Mouse (Mus musculus) CH12.LX (cell line): ENCODE data around the gene Acat1. TPM values are rescaled to one million over a fixed set of nuclear protein-coding genes. Genes with fewer than 3 reads are reported as not detected.

Experiments
- DNase-seq: peaks from one replicate; pipeline ENCODE4 v3.0.0-alpha.2; 2013; ENCODE audit errors: extremely low read depth
- H3K27ac ChIP-seq: 2 replicates; pipeline ENCODE4 v1.5.1; 2012; ENCODE audit warnings: low read depth, mild to moderate bottlenecking, control low read depth, moderate library complexity; ENCODE audit not compliant: insufficient read depth
- H3K27me3 ChIP-seq: replicated peaks from 2 replicates; pipeline ENCODE3; 2012; ENCODE audit warnings: inconsistent platforms
- H3K36me3 ChIP-seq, 2 experiments: replicated peaks in 1 of 2; 2 replicates each; pipeline versions ENCODE3 to v1.6.1; 2012; ENCODE audit warnings: inconsistent platforms in 1 of 2, low read length in 1 of 2, mild to moderate bottlenecking in 1 of 2, mixed read lengths in 1 of 2, moderate library complexity in 1 of 2; ENCODE audit not compliant: control insufficient read depth in 1 of 2, insufficient read depth in 1 of 2
- H3K4me1 ChIP-seq, 2 experiments: 2 replicates each; pipeline ENCODE4 v1.6.1; 2012; ENCODE audit warnings: inconsistent platforms in 1 of 2, moderate library complexity in 1 of 2; ENCODE audit not compliant: insufficient read depth in 2 of 2, control insufficient read depth in 1 of 2
- H3K4me2 ChIP-seq: 2 replicates; pipeline ENCODE4 v1.6.1; 2012; ENCODE audit warnings: low read depth, mild to moderate bottlenecking, control low read depth; ENCODE audit not compliant: poor library complexity, insufficient read depth, severe bottlenecking
- H3K4me3 ChIP-seq, 3 experiments: fragments of 150-350 bp in 1 of 3; sonication (generic) in 1 of 3; replicated peaks in 1 of 3; 2 replicates each; pipeline versions ENCODE3 to v1.5.1; 2011 to 2012; ENCODE audit warnings: low read depth in 2 of 3, low read length in 2 of 3, mild to moderate bottlenecking in 2 of 3, moderate library complexity in 2 of 3, control low read depth in 1 of 3, improper control_type of control experiment in 1 of 3, inconsistent platforms in 1 of 3, mixed read lengths in 1 of 3; ENCODE audit not compliant: poor library complexity in 1 of 3
- H3K79me2 ChIP-seq: replicated peaks from 2 replicates; pipeline ENCODE4 v1.6.1; 2012; ENCODE audit warnings: mild to moderate bottlenecking, moderate library complexity; ENCODE audit not compliant: control insufficient read depth, poor library complexity, insufficient read depth, severe bottlenecking; ENCODE audit errors: extremely low read depth
- H3K9ac ChIP-seq: 2 replicates; pipeline ENCODE4 v1.6.1; 2012; ENCODE audit warnings: low read depth, mild to moderate bottlenecking, control low read depth, moderate library complexity; ENCODE audit not compliant: insufficient read depth
- H3K9me3 ChIP-seq: replicated peaks from 2 replicates; pipeline ENCODE3; 2012; ENCODE audit warnings: low read length, inconsistent platforms, mixed read lengths
- BHLHE40 ChIP-seq: IDR thresholded peaks from 2 replicates; pipeline ENCODE4 v1.6.1; 2011; ENCODE audit warnings: mild to moderate bottlenecking, low read depth, low read length, improper control_type of control experiment
- CHD1 ChIP-seq: IDR thresholded peaks from 2 replicates; pipeline ENCODE4 v1.6.1; 2012; ENCODE audit warnings: low read depth, low read length, improper control_type of control experiment, inconsistent platforms
- CHD2 ChIP-seq: IDR thresholded peaks from 2 replicates; pipeline ENCODE4 v1.6.1; 2011; ENCODE audit warnings: low read length, improper control_type of control experiment
- CTCF ChIP-seq, 2 experiments: IDR thresholded peaks in 1 of 2; conservative IDR thresholded peaks in 1 of 2; 2 replicates each; pipeline ENCODE4 v1.5.1; 2011 to 2012; ENCODE audit warnings: low read depth in 2 of 2, low read length in 2 of 2, improper control_type of control experiment in 1 of 2, inconsistent platforms in 1 of 2, mild to moderate bottlenecking in 1 of 2, moderate library complexity in 1 of 2
- E2F4 ChIP-seq: IDR thresholded peaks from 2 replicates; pipeline ENCODE4 v1.6.1; 2011; ENCODE audit warnings: low read depth, low read length, improper control_type of control experiment; ENCODE audit not compliant: insufficient replicate concordance
- ELF1 ChIP-seq: IDR thresholded peaks from 2 replicates; pipeline ENCODE4 v1.6.1; 2014; ENCODE audit warnings: low read depth, mild to moderate bottlenecking, inconsistent platforms, low read length, improper control_type of control experiment
- EP300 ChIP-seq: IDR thresholded peaks from 2 replicates; pipeline ENCODE4 v1.6.1; 2011; ENCODE audit warnings: low read length, improper control_type of control experiment
- ETS1 ChIP-seq: conservative IDR thresholded peaks from 2 replicates; pipeline ENCODE4 v1.6.1; 2012; ENCODE audit warnings: low read depth, mild to moderate bottlenecking, inconsistent platforms, low read length, improper control_type of control experiment, moderate library complexity
- GABPA ChIP-seq: IDR thresholded peaks from 2 replicates; pipeline ENCODE4 v1.6.1; 2012; ENCODE audit warnings: low read depth, low read length, improper control_type of control experiment, inconsistent platforms; ENCODE audit not compliant: insufficient replicate concordance
- HCFC1 ChIP-seq: IDR thresholded peaks from 2 replicates; pipeline ENCODE4 v1.6.1; 2012; ENCODE audit warnings: low read depth, mild to moderate bottlenecking, inconsistent platforms, low read length, improper control_type of control experiment
- IRF4 ChIP-seq: IDR thresholded peaks from 2 replicates; pipeline ENCODE4 v1.6.1; 2014; ENCODE audit warnings: low read depth, mild to moderate bottlenecking, inconsistent platforms, low read length, improper control_type of control experiment
- JUN ChIP-seq: IDR thresholded peaks from 2 replicates; pipeline ENCODE4 v1.6.1; 2011; ENCODE audit warnings: low read depth, mild to moderate bottlenecking, low read length, improper control_type of control experiment, moderate library complexity; ENCODE audit not compliant: insufficient read depth
- JUND ChIP-seq: conservative IDR thresholded peaks from 2 replicates; pipeline ENCODE4 v1.6.1; 2011; ENCODE audit warnings: low read depth, low read length, improper control_type of control experiment
- KAT2A ChIP-seq: IDR thresholded peaks from 2 replicates; pipeline ENCODE4 v1.6.1; 2012; ENCODE audit warnings: low read length, improper control_type of control experiment, inconsistent platforms; ENCODE audit not compliant: insufficient replicate concordance
- MAFK ChIP-seq: IDR thresholded peaks from 2 replicates; pipeline ENCODE4 v1.6.1; 2011; ENCODE audit warnings: low read length, improper control_type of control experiment; ENCODE audit not compliant: insufficient replicate concordance
- MAX ChIP-seq: IDR thresholded peaks from 2 replicates; pipeline ENCODE4 v1.6.1; 2011; ENCODE audit warnings: low read length, improper control_type of control experiment
- MAZ ChIP-seq: IDR thresholded peaks from 2 replicates; pipeline ENCODE4 v1.6.1; 2012; ENCODE audit warnings: low read depth, mild to moderate bottlenecking, inconsistent platforms, low read length, improper control_type of control experiment, moderate library complexity
- MEF2A ChIP-seq: IDR thresholded peaks from 2 replicates; pipeline ENCODE4 v1.6.1; 2014; ENCODE audit warnings: low read depth, mild to moderate bottlenecking, inconsistent platforms, low read length, improper control_type of control experiment, borderline replicate concordance
- MXI1 ChIP-seq: IDR thresholded peaks from 2 replicates; pipeline ENCODE4 v1.6.1; 2011; ENCODE audit warnings: mild to moderate bottlenecking, low read depth, low read length, improper control_type of control experiment
- MYC ChIP-seq: IDR thresholded peaks from 2 replicates; pipeline ENCODE4 v1.6.1; 2011; ENCODE audit warnings: low read depth, mild to moderate bottlenecking, improper control_type of control experiment, low read length
- NELFE ChIP-seq: IDR thresholded peaks from 2 replicates; pipeline ENCODE4 v1.6.1; 2011; ENCODE audit warnings: low read depth, low read length, improper control_type of control experiment
- NRF1 ChIP-seq: IDR thresholded peaks from 2 replicates; pipeline ENCODE4 v1.6.1; 2014; ENCODE audit warnings: low read depth, mild to moderate bottlenecking, inconsistent platforms, low read length, improper control_type of control experiment, moderate library complexity
- PAX5 ChIP-seq: IDR thresholded peaks from 2 replicates; pipeline ENCODE4 v1.6.1; 2012; ENCODE audit warnings: low read length, inconsistent platforms, mixed read lengths
- POLR2A ChIP-seq: IDR thresholded peaks from 2 replicates; pipeline ENCODE4 v1.6.1; 2011; ENCODE audit warnings: low read depth, mild to moderate bottlenecking, improper control_type of control experiment, low read length
- POLR2AphosphoS2 ChIP-seq: IDR thresholded peaks from 2 replicates; pipeline ENCODE4 v1.6.1; 2011; ENCODE audit warnings: low read depth, low read length, improper control_type of control experiment
- RAD21 ChIP-seq: IDR thresholded peaks from 2 replicates; pipeline ENCODE4 v1.6.1; 2011; ENCODE audit warnings: low read depth, mild to moderate bottlenecking, low read length, improper control_type of control experiment, moderate library complexity
- RCOR1 ChIP-seq: conservative IDR thresholded peaks from 2 replicates; pipeline ENCODE4 v1.6.1; 2012; ENCODE audit warnings: low read depth, mild to moderate bottlenecking, inconsistent platforms, low read length, improper control_type of control experiment
- SIN3A ChIP-seq: IDR thresholded peaks from 2 replicates; pipeline ENCODE4 v1.6.1; 2012; ENCODE audit warnings: low read length, improper control_type of control experiment, inconsistent platforms
- SMC3 ChIP-seq: IDR thresholded peaks from 2 replicates; pipeline ENCODE4 v1.6.1; 2011; ENCODE audit warnings: low read depth, low read length, improper control_type of control experiment
- TBP ChIP-seq: conservative IDR thresholded peaks from 2 replicates; pipeline ENCODE4 v1.6.1; 2011; ENCODE audit warnings: low read depth, low read length, improper control_type of control experiment
- TCF12 ChIP-seq: IDR thresholded peaks from 2 replicates; pipeline ENCODE4 v1.6.1; 2014; ENCODE audit warnings: low read depth, mild to moderate bottlenecking, inconsistent platforms, low read length, improper control_type of control experiment
- UBTF ChIP-seq: IDR thresholded peaks from 2 replicates; pipeline ENCODE4 v1.6.1; 2012; ENCODE audit warnings: low read depth, mild to moderate bottlenecking, inconsistent platforms, low read length, improper control_type of control experiment, moderate library complexity
- USF1 ChIP-seq: IDR thresholded peaks from 2 replicates; pipeline ENCODE4 v1.6.1; 2014; ENCODE audit warnings: low read depth, mild to moderate bottlenecking, inconsistent platforms, low read length, improper control_type of control experiment
- USF2 ChIP-seq: conservative IDR thresholded peaks from 2 replicates; pipeline ENCODE4 v1.6.1; 2011; ENCODE audit warnings: low read depth, low read length, improper control_type of control experiment
- ZC3H11A ChIP-seq: IDR thresholded peaks from 2 replicates; pipeline ENCODE4 v1.6.1; 2012; ENCODE audit warnings: low read depth, mild to moderate bottlenecking, inconsistent platforms, low read length, improper control_type of control experiment
- ZKSCAN1 ChIP-seq: IDR thresholded peaks from 2 replicates; pipeline ENCODE4 v1.6.1; 2012; ENCODE audit warnings: low read depth, inconsistent platforms, low read length, improper control_type of control experiment, borderline replicate concordance
- ZMIZ1 ChIP-seq: IDR thresholded peaks from 2 replicates; pipeline ENCODE4 v1.6.1; 2012; ENCODE audit warnings: low read depth, mild to moderate bottlenecking, inconsistent platforms, low read length, improper control_type of control experiment
- ZNF384 ChIP-seq: IDR thresholded peaks from 2 replicates; pipeline ENCODE4 v1.6.1; 2012; ENCODE audit warnings: low read depth, low read length, improper control_type of control experiment, inconsistent platforms
- dilution Hi-C: fragments of 300-500 bp; cut with MboI; formaldehyde crosslinking; loops from 2 replicates; pipeline ENCODE4 v1.14.3; 2020; ENCODE audit warnings: low sequenced_read_pairs; ENCODE audit not compliant: extremely low pct_unique_long_range_greater_than_20kb, extremely low pct_ligation_motif_present
- in situ Hi-C: fragments of 300-500 bp; cut with MboI; formaldehyde crosslinking; loops from 3 replicates; pipeline ENCODE4 v1.14.3; 2019; ENCODE audit warnings: low sequenced_read_pairs, low pct_ligation_motif_present, low pct_unique_long_range_greater_than_20kb, mixed read lengths
- polyA plus RNA-seq: library from polyadenylated mRNA; unstranded; fragments of >175 nt; gene quantifications from 2 replicates; pipeline ENCODE4 v1.2.1, GENCODE M21; 2012; ENCODE audit warnings: low read depth; ENCODE audit not compliant: insufficient read length
- total RNA-seq, 2 experiments: library from RNA; depleted of rRNA; stranded (reverse); fragments of 300-350 nt in 1 of 2; fragments of >200 nt in 1 of 2; gene quantifications; 2 replicates each; pipeline ENCODE4 v1.2.3; 2012 to 2014

Acat1 gene
- 48.0 and 49.2 TPM in 2 replicates for total RNA-seq (2012; rRNA removed)
- total RNA-seq (2014; rRNA removed) = 62.7 and 66.9 TPM in 2 replicates
- 36.5 and 45.4 TPM in 2 replicates for polyA plus RNA-seq

DNA sequence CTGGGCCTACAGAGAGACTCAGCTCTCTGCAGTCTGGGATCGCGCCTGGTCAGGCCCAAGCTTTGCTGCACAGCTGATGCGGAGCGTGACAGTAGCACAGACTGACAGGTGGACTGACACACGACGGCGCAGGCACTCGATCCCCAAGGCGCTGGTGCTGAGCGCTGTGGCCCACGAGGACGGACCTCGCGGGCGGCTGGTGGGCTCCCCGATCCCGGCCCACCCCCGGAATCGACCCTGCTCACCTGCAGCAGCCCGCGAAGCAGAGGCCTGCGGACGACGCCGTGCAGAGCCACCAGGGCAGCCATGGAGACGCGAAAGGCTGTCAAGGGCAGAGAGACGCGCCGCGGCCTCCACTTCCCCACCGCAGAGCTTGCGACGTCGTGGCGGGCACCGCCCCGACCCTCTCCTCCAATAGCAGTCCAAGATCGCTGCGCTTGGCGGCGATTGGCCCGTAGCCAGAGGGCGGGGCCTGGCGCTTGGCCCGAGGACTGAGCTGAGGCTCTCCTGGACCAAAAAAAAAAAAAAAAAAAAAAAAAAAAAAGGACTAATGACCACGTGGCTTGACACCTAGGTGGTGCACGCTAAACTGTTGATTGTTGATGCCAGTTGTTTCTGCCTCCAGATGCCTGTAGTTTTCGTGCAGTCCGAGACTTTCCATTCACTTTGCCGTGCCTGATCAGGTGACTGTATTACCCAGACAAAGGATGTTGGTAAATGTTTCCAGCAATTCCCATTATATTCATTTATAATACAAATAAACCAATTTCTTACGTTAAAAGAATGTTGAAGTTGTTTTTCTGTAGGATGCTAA is at the start of gene Acat1:
Gene Acat1, minus strand, starts transcription at position 415 of the 814 bp plus-strand sequence.
- no peaks in the 10 kb centered on the region for H3K27me3 ChIP-seq
- H3K79me2 ChIP-seq = peaks cover 4% of the 10 kb centered on the region; the same call in 1 of the 2 replicates
- H3K4me1 ChIP-seq = peaks cover 0 to 13% of the 10 kb centered on the region in 2 experiments; a peak in 2 of 4 replicates
- dilution Hi-C loops = no loop called here
- H3K9me3 ChIP-seq = no peaks in the 10 kb centered on the region
- peaks cover 3 to 20% of the 10 kb centered on the region in 2 experiments for H3K36me3 ChIP-seq
- no peak for TF ChIP-seq UBTF
- peak; percentile 74 for TF ChIP-seq POLR2AphosphoS2
- TF ChIP-seq ZNF384 = peak; percentile 99
- TF ChIP-seq ETS1 = peak; percentile 3; the same call in 1 of the 2 replicates
- TF ChIP-seq MEF2A = no peak
- TF ChIP-seq BHLHE40 = peak; percentile 52
- no peak for TF ChIP-seq E2F4
- no peak for TF ChIP-seq CHD1
- TF ChIP-seq IRF4 = no peak
- TF ChIP-seq RAD21 = no peak
- TF ChIP-seq TBP = no peak
- TF ChIP-seq NELFE = peak; percentile 82
- peak; percentile 99 for TF ChIP-seq MAX
- TF ChIP-seq MXI1 = peak; percentile 91
- TF ChIP-seq KAT2A = no peak
- peak; percentile 78; the same call in 1 of the 2 replicates for TF ChIP-seq ZMIZ1
- no peak for TF ChIP-seq ZC3H11A
- TF ChIP-seq GABPA = no peak
- peak; percentile 89 for TF ChIP-seq SIN3A
- TF ChIP-seq PAX5 = no peak
- peak; percentile 59 for TF ChIP-seq ELF1
- no peak for TF ChIP-seq MAFK
- TF ChIP-seq CTCF (conservative IDR thresholded peaks at IDR 0.05 in 1 of 2, IDR thresholded peaks at IDR 0.05 in 1 of 2; ENCODE audit: low read depth in 2 of 2, low read length in 2 of 2) = no peak
- no peak for TF ChIP-seq CHD2
- TF ChIP-seq RCOR1 = no peak
- no peak for TF ChIP-seq JUND
- peak; percentile 51; the same call in 1 of the 2 replicates for TF ChIP-seq TCF12
- no peak; the same call in 1 of the 2 replicates for TF ChIP-seq HCFC1
- TF ChIP-seq EP300 = no peak
- peak; percentile 82 for TF ChIP-seq POLR2A
- TF ChIP-seq ZKSCAN1 = no peak
- peak; percentile 65; the same call in 1 of the 2 replicates for TF ChIP-seq USF1
- no peak for TF ChIP-seq MAZ
- TF ChIP-seq NRF1 = peak; percentile 33; the same call in 1 of the 2 replicates
- TF ChIP-seq USF2 = peak; percentile 64
- TF ChIP-seq SMC3 = no peak
- TF ChIP-seq JUN = no peak
- TF ChIP-seq MYC = peak; percentile 76; the same call in 1 of the 2 replicates
- TF ChIP-seq, all 38 proteins: peak for 16
- in situ Hi-C loops = no loop called here
- H3K27ac ChIP-seq = peak within 1 kb of the TSS; percentile 30
- peak within 1 kb of the TSS; percentile 85 for H3K9ac ChIP-seq
- DNase-seq = peak; percentile 85
- H3K4me2 ChIP-seq = peak within 1 kb of the TSS; percentile 57
- H3K4me3 ChIP-seq = peak within 1 kb of the TSS; percentile 67 to 83 (median 73)
